Mouse (Mus musculus): ENCODE results near the gene Fut7. TPM values are rescaled to one million over a fixed set of nuclear protein-coding genes. Genes with fewer than 3 reads are reported as not detected.

Gene Fut7
- polyA plus RNA-seq, 1 experiment from 2014 or later, result 0.15 TPM

DNA sequence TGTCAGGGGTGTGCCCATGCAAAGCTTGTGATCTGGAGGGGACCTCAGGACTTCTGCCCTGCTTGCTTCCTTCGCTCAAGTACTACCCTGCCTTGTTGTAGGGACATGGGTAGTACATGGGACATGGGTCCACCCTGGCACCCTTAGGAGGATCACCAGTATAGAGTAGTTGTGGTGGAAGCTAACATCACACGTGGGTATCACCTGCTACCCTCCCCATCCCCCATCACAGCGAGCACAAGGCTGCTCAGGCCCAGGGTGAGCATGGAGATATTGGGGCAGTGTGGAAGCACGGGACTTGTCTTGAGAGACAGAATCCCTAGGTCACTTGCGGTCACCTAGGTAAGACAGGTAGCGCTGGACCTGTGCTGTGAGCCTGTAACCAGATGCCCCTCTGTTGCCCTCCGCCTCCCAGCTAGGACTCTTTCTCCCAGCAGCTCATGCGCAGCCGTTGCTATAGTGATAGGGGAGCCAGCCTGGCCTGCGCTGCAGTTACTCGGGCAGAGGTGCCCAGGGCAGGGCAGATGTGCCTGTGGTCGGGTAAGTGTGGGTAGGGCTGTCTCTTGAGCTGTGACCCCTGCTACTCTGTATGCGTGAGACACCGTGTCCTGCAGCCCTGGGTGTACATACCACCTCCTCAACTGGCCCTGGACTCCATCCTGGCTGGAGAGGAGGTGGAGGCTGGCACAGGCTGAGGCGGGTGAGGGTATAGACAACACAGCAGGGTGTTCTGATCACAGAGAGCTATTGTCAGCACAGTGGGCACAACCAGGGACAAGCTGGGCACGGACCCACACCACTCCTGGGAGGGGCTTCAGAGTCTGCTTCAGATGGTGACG, 7.5 kb downstream of the Fut7 start:
- H3K4me1 ChIP-seq (replicated peaks; ENCODE audit: control insufficient read depth, insufficient read depth, low read length), result peaks cover 10% of the 10 kb centered on the region
- H3K4me2 ChIP-seq (ENCODE audit: low read depth, low read length), result no peak overlapping the region
- no peak overlapping the region for H3K27ac ChIP-seq (ENCODE audit: low read length)
- H3K36me3 ChIP-seq (ENCODE audit: control insufficient read depth, insufficient read depth, low read length), result no peaks in the 10 kb centered on the region
- H3K4me3 ChIP-seq (ENCODE audit: low read length), result no peak overlapping the region
- H3K9ac ChIP-seq (ENCODE audit: low read length), result no peak overlapping the region
- ATAC-seq (ENCODE audit: low read depth), result no peak
- H3K27me3 ChIP-seq (ENCODE audit: control insufficient read depth, insufficient read depth, low read depth, low read length), result peaks cover 20% of the 10 kb centered on the region
- WGBS, result 58% methylated on average over 17 of the region's 17 CpGs
- H3K9me3 ChIP-seq (ENCODE audit: control insufficient read depth, low read length), result no peaks in the 10 kb centered on the region

DNA sequence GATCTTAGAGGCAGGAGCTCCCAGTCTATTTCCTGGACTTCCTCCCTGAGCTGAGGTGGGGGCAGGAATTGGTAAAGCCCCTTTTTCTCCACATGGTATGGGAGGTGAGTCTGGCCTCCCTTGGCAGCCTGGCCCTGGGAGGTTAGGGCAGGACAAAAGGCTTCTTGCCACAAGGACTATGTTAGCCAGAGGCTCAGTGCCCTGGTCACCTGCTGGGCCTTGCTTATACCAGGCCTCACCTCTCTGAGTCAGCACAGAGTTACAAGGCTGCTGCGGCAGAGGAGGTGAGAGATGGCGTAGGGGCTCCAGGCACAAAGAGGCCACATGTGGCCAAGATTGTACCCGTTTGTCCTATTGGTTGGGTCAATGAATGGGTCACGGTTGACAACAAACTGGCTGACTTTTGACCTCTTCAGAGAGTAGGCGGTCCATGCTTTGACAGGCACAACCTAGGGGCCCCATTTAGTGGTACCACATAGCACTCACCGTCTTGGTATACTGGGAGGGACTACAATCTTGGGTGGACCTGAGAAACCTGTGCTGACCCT, 8.3 kb downstream of the Fut7 start:
- Histone ChIP-seq H3K9ac (ENCODE audit: low read length) (no peak overlapping the region), H3K4me3 (ENCODE audit: low read length) (no peak overlapping the region), H3K9me3 (ENCODE audit: control insufficient read depth, low read length) (no peaks in the 10 kb centered on the region), H3K27me3 (ENCODE audit: control insufficient read depth, insufficient read depth, low read depth, low read length) (peaks cover 13% of the 10 kb centered on the region), H3K4me2 (ENCODE audit: low read depth, low read length) (no peak overlapping the region), H3K36me3 (ENCODE audit: control insufficient read depth, insufficient read depth, low read length) (no peaks in the 10 kb centered on the region), H3K27ac (ENCODE audit: low read length) (no peak overlapping the region), H3K4me1 (replicated peaks; ENCODE audit: control insufficient read depth, insufficient read depth, low read length) (peaks cover 10% of the 10 kb centered on the region)
- ATAC-seq (ENCODE audit: low read depth), result no peak
- WGBS, result 75% methylated on average over 6 of the region's 6 CpGs

DNA sequence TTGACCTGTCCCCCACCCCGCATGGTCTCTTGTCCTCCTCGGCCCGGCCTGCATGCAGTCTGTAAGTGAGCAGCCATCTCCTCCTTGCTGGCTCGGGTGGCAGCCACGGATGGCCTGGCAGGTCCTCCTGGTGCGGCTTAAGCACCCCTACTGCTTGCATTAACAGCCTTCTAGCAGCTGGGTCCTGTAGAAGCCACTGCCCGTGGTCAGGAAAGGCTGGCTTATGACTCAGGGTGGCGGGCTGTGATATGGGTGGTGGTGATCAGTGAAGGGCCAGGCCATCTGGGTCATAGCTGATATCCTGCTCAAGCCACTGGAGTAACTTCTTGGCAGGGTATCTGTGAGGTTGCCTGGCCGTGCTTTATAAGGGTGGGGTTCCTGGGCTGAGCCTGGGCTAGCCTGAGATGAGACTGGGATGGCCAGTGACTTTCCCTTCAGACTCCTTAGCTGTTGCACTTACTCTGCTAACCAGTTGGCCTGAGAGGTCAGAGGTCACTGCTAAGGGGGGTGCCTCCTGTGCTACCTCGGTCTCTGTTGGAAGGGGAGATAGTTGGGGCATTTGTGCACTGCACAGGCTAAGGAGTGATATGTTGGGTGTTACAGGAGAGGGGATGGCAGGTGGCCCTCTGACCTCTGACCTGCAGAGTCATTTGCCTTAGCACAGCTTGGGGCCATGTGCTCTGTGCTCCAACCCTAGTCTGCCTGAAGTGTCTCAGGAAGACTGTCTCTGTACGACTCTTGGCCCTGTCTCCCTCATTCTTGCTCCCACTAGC, 9.4 kb downstream of the Fut7 start:
- no peak overlapping the region for H3K4me3 ChIP-seq (ENCODE audit: low read length)
- no peaks in the 10 kb centered on the region for H3K9me3 ChIP-seq (ENCODE audit: control insufficient read depth, low read length)
- no peaks in the 10 kb centered on the region for H3K36me3 ChIP-seq (ENCODE audit: control insufficient read depth, insufficient read depth, low read length)
- no peak overlapping the region for H3K27ac ChIP-seq (ENCODE audit: low read length)
- no peak for ATAC-seq (ENCODE audit: low read depth)
- H3K4me1 ChIP-seq (replicated peaks; ENCODE audit: control insufficient read depth, insufficient read depth, low read length), result peaks cover 10% of the 10 kb centered on the region
- H3K27me3 ChIP-seq (ENCODE audit: control insufficient read depth, insufficient read depth, low read depth, low read length), result peaks cover 11% of the 10 kb centered on the region
- H3K9ac ChIP-seq (ENCODE audit: low read length), result no peak overlapping the region
- WGBS, result 63% methylated on average over 11 of the region's 11 CpGs
- no peak overlapping the region for H3K4me2 ChIP-seq (ENCODE audit: low read depth, low read length)

DNA sequence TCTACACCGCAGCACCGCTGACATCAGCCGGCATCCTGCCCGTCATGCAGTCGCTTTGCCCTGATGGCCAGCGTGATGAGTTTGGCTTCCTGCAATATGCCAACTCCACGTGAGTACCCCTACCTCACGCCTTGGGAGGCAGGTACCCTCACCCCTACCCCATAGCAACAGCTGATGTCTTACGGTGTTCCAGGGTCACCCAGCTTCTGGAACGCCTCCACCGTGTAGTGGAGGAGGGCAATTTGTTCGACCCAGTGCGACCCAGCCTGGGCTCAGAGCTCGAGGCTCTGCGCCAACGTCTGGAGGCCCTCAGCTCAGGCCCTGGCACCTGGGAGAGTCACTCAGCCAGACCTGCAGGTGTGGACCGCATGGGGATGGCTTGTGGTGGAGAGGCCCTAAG, 10.0 kb downstream of the Fut7 start:
- Histone ChIP-seq H3K4me1 (replicated peaks; ENCODE audit: control insufficient read depth, insufficient read depth, low read length) (peaks cover 10% of the 10 kb centered on the region), H3K27ac (ENCODE audit: low read length) (no peak overlapping the region), H3K9ac (ENCODE audit: low read length) (no peak overlapping the region), H3K36me3 (ENCODE audit: control insufficient read depth, insufficient read depth, low read length) (no peaks in the 10 kb centered on the region), H3K4me3 (ENCODE audit: low read length) (no peak overlapping the region), H3K27me3 (ENCODE audit: control insufficient read depth, insufficient read depth, low read depth, low read length) (peaks cover 11% of the 10 kb centered on the region), H3K9me3 (ENCODE audit: control insufficient read depth, low read length) (no peaks in the 10 kb centered on the region), H3K4me2 (ENCODE audit: low read depth, low read length) (no peak overlapping the region)
- WGBS, result 75% methylated on average over 17 of the region's 17 CpGs
- no peak for ATAC-seq (ENCODE audit: low read depth)

DNA sequence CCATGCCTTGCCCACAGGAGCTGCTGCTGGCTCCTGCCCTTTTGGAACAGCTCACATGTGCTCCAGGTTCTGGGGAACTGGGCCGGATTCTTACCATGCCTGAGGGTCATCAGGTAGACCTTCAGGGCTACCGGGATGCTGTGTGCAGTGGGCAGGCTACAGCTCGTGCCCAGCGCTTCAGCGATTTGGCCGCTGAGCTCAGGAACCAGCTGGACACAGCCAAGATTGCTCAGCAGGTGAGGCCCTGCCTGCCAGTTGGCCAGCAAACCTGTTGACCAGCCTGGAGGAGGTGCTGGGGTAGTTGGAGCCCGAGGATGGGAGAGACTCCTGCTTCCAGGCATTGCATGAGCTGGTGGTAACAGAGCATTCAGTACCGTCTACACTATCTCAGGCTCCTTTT, 11.2 kb downstream of the Fut7 start:
- ATAC-seq (ENCODE audit: low read depth), result no peak
- H3K4me3 ChIP-seq (ENCODE audit: low read length), result no peak overlapping the region
- H3K4me1 ChIP-seq (replicated peaks; ENCODE audit: control insufficient read depth, insufficient read depth, low read length), result peaks cover 5% of the 10 kb centered on the region; the same call in 1 of the 2 replicates
- no peak overlapping the region for H3K4me2 ChIP-seq (ENCODE audit: low read depth, low read length)
- H3K36me3 ChIP-seq (ENCODE audit: control insufficient read depth, insufficient read depth, low read length), result no peaks in the 10 kb centered on the region
- H3K27ac ChIP-seq (ENCODE audit: low read length), result no peak overlapping the region
- no peaks in the 10 kb centered on the region for H3K9me3 ChIP-seq (ENCODE audit: control insufficient read depth, low read length)
- H3K27me3 ChIP-seq (ENCODE audit: control insufficient read depth, insufficient read depth, low read depth, low read length), result peaks cover 7% of the 10 kb centered on the region
- WGBS, result 77% methylated on average over 8 of the region's 8 CpGs
- H3K9ac ChIP-seq (ENCODE audit: low read length), result no peak overlapping the region

DNA sequence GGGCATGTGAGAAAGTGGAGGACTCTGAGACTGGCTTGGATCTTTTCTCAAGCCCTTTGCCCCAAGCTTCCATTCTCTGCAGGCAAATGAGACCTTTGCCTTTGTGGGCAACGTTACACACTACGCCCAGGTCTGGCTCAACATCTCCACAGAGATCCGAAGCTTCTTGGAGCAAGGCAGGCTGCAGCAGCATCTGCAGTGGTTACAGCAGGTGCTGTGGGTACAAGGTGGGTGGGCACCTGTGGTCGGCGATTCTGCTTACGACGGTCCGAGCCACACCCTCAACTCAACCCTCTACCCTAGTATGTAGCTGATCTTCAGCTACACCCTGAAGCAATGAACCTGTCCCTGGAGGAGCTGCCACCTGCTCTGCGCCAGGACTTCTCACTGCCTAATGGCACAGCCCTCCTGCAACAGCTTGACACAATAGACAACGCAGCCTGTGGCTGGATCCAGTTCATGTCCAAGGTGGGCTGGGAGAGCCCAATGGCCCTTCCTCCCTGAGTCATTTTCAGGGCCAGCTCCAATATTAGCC, 13.3 kb downstream of the Fut7 start:
- Histone ChIP-seq H3K27me3 (ENCODE audit: control insufficient read depth, insufficient read depth, low read depth, low read length) (no peaks in the 10 kb centered on the region), H3K4me1 (replicated peaks; ENCODE audit: control insufficient read depth, insufficient read depth, low read length) (no peaks in the 10 kb centered on the region), H3K9me3 (ENCODE audit: control insufficient read depth, low read length) (no peaks in the 10 kb centered on the region), H3K27ac (ENCODE audit: low read length) (no peak overlapping the region), H3K4me2 (ENCODE audit: low read depth, low read length) (no peak overlapping the region), H3K4me3 (ENCODE audit: low read length) (no peak overlapping the region), H3K9ac (ENCODE audit: low read length) (no peak overlapping the region), H3K36me3 (ENCODE audit: control insufficient read depth, insufficient read depth, low read length) (no peaks in the 10 kb centered on the region)
- no peak for ATAC-seq (ENCODE audit: low read depth)
- WGBS, result 95% methylated on average over 10 of the region's 10 CpGs

DNA sequence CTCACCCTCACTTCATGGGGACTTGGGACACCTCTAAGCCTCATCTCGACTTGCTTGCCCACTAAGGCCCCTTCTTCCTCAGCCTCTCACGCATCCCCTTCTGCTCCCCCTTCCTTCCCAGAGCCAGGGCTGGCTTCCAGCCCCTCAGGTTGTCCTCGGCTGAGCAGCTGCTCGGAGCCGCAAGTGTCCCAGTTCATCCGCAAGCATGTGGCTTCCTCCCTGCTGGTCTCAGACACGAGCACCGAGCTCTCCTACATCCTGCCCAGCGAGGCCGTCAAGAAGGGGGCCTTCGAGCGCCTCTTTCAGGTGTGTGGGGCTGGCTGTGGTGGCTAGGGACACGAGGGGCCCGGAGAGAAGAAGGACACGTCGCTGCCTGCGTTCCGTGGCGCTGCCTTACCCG, 18.0 kb downstream of the Fut7 start:
- no peaks in the 10 kb centered on the region for H3K36me3 ChIP-seq (ENCODE audit: control insufficient read depth, insufficient read depth, low read length)
- H3K9me3 ChIP-seq (ENCODE audit: control insufficient read depth, low read length), result no peaks in the 10 kb centered on the region
- no peak overlapping the region for H3K27ac ChIP-seq (ENCODE audit: low read length)
- H3K4me2 ChIP-seq (ENCODE audit: low read depth, low read length), result no peak overlapping the region
- no peaks in the 10 kb centered on the region for H3K27me3 ChIP-seq (ENCODE audit: control insufficient read depth, insufficient read depth, low read depth, low read length)
- H3K4me3 ChIP-seq (ENCODE audit: low read length), result no peak overlapping the region
- no peaks in the 10 kb centered on the region for H3K4me1 ChIP-seq (replicated peaks; ENCODE audit: control insufficient read depth, insufficient read depth, low read length)
- no peak overlapping the region for H3K9ac ChIP-seq (ENCODE audit: low read length)
- no peak for ATAC-seq (ENCODE audit: low read depth)
- 78% methylated on average over 20 of the region's 20 CpGs for WGBS

DNA sequence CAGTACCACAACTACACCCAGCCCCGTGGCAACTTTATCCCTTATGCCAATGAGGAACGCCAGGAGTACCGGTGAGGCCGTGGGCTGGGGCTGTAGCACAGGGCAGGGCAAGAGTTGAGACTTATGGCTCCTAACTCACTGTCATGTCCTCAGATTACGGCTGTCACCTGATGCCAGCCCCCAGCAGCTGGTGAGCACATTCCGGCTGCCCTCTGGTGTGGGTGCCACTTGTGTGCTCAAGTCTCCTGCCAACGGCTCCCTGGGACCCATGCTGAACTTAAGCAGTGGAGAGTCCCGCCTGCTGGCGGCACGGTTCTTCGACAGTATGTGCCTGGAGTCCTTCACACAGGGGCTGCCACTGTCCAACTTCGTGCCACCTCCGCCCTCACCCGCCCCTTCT, 19.6 kb downstream of the Fut7 start:
- no peaks in the 10 kb centered on the region for H3K27me3 ChIP-seq (ENCODE audit: control insufficient read depth, insufficient read depth, low read depth, low read length)
- ATAC-seq (ENCODE audit: low read depth), result no peak
- no peak overlapping the region for H3K4me2 ChIP-seq (ENCODE audit: low read depth, low read length)
- H3K4me1 ChIP-seq (replicated peaks; ENCODE audit: control insufficient read depth, insufficient read depth, low read length), result no peaks in the 10 kb centered on the region
- WGBS, result 87% methylated on average over 14 of the region's 14 CpGs
- H3K4me3 ChIP-seq (ENCODE audit: low read length), result no peak overlapping the region
- H3K9ac ChIP-seq (ENCODE audit: low read length), result no peak overlapping the region
- H3K36me3 ChIP-seq (ENCODE audit: control insufficient read depth, insufficient read depth, low read length), result no peaks in the 10 kb centered on the region
- H3K27ac ChIP-seq (ENCODE audit: low read length), result no peak overlapping the region
- no peaks in the 10 kb centered on the region for H3K9me3 ChIP-seq (ENCODE audit: control insufficient read depth, low read length)

Measured in lung, embryonic 16.5 days (tissue).